Mouse (Mus musculus) kidney, adult 9 months (tissue): Measurements from ENCODE around the gene Rpl36al.
"Not testable (repeated sequence)": the region's sequence is repeated elsewhere in the genome, so short reads cannot be mapped to it uniquely, and the experiment has no call there.

Experiments used
- DNase-seq: peaks from one replicate; pipeline ENCODE4 v3.0.0; 2022

Rpl36al gene

DNA sequence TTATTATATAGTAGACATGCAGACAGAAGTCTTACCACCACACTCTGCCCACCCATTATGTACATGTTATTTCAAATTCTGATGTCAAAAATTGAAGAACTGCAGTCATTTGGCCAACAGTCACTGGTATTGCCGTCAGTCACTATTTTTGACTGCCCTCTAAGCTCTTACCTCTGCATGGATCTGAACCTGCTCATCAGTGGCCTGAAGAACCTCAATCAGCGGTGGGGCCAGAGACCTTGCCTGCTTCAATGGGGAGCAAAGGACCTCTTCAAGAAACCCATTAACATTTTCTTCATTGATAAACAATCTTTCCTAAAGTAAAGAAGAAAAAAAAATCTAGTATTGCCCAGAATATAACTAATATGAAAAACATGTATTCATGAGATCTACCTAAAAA is 8.8 kb upstream of the Rpl36al start:
- DNase-seq = no peak

DNA sequence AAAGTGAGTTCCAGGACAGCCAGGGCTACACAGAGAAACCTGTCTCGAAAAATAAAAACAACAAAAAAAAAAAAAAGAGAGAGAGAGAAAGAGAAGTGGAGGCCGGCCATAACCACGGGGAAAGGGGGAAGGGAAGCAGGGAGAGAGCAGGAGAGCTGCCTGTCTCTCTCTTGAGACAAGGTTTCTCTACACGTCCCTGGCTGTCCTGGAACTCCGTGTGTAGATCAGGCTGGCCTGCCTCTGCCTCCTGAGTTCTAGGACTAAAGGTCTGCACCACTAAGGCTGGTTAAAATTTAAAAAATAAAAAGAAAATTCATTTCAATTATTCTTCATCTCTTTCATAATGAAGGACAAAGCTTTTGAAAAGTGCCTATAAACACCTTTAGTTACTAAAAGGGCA is 7.5 kb upstream of the Rpl36al start:
- no peak for DNase-seq

DNA sequence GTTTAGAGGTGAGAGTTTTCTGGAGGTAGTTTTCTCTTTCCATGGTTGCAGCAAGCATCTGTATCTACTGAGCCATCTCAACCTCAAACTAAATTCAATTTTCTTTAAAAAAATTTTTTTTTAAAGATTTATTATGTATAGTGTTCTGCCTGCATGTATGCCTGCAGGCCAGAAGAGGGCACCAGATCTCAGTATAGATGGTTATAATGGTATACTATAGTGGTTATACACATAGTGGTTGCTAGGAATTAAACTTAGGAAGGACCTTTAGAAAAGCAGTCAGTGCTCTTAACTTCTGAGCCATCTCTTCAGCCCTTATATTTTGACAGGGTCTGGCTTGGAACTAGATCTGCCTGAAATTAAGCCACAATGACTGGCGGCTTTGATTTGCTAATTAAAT is 6.6 kb upstream of the Rpl36al start:
- DNase-seq = no peak

DNA sequence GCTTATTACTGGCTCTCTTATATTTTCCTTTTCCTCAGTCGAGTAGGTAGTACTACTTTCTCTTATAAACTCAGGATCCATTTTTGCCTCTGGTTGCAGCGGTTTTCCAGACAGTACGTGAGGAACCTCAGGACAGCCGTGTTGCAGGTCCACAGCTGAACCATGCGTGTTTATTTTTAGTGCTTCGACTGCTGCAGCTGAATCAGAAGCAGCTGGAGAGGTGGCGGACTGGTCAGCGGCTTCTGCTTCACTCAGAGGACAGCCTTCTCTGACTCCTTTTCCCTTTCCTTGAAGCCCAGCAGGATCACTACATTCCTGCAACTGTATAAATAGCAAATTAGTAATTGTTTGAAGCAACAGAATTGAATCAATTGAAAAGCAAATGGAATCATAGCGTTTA is 6.2 kb upstream of the Rpl36al start:
- DNase-seq = no peak

DNA sequence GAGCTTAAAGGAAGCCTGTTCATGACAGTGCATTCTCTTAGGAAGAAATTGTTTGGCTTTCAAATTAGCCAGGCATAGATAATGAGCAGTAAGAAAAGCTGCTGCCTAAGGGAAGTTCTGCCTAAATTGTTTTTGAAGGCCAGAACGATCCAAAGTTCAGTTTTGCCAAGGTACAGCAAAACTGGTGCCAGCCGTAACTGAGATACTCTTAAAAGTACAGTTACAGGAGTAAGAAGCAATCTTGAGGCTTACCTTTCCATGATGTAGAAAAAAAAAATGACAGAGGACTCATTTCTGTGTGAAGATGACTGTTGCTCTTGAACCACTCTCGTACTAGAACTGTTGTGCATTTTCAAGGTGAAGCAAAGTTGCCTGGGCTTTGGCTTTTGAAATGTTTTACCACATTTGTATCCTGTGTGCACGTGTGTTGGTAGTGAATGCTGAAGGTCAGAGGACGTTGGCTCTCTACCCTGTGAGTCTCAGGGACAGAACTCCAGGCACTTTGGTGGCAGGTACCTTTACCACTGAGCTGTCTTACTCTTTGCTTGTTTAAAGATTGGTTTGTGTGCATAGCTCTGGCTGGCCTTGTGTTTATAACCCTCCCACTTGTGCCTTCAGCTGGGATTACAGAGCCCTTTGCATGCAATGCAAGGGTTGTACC is 3.1 kb upstream of the Rpl36al start:
- DNase-seq = peak; percentile 84

DNA sequence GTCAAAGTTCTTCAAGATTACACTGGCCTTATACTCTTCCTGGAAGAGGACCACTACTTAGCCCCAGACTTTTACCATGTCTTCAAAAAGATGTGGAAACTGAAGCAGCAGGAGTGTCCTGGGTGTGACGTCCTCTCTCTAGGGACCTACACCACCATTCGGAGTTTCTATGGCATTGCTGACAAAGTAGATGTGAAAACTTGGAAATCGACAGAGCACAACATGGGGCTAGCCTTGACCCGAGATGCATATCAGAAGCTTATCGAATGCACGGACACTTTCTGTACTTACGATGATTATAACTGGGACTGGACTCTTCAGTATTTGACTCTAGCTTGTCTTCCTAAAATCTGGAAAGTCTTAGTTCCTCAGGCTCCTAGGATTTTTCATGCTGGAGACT is 1.5 kb upstream of the Rpl36al start:
- peak; percentile 21 for DNase-seq

DNA sequence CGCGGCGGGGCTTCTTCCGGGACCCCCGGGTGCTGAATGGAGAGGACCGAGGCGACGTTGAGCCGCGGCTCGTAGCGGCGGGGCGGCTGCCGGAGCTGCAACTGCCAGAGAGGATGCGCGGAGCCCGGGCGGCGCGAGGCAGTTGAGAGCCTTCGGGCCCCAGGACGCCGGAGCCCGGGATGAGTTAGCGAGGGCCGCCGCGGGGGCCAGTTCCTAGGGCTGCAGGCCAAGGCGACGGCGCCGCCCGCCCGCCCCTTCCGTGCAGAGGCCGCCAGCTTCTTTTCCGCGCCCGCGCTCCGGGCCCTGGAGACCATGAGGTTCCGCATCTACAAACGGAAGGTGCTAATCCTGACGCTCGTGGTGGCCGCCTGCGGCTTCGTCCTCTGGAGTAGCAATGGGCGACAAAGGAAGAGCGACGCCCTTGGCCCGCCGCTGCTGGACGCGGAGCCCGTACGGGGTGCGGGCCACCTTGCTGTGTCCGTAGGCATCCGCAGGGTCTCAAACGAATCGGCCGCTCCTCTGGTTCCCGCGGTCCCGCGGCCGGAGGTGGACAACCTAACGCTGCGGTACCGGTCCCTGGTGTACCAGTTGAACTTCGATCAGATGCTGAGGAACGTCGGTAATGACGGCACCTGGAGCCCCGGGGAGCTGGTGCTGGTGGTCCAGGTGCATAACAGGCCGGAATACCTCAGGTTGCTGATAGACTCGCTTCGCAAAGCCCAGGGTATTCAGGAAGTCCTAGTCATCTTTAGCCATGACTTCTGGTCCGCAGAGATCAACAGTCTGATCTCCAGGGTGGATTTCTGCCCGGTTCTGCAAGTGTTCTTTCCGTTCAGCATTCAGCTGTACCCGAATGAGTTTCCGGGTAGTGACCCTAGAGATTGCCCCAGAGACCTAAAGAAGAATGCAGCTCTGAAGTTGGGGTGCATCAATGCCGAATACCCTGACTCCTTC is 736 bp upstream of the Rpl36al start:
- peak; percentile 57 for DNase-seq

DNA sequence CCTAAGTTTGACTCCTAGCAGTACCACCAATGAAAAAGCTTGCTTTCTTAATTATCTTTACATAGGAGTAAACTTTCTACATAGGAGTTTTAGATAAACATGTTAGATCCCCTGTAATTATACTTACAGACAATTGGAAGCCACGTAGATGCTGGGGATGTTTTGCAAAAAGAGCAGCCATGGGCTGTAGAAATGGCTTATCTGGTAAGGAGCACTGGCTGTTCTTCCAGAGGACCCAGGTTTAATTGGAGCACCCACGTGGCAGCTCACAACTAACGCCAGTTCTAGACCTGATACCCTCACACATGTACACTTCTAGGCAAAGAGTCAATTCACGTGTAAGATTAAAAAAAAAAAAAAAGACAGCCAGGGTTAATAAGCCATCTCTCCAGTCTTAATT is 2.1 kb downstream of the Rpl36al start:
- no peak for DNase-seq

DNA sequence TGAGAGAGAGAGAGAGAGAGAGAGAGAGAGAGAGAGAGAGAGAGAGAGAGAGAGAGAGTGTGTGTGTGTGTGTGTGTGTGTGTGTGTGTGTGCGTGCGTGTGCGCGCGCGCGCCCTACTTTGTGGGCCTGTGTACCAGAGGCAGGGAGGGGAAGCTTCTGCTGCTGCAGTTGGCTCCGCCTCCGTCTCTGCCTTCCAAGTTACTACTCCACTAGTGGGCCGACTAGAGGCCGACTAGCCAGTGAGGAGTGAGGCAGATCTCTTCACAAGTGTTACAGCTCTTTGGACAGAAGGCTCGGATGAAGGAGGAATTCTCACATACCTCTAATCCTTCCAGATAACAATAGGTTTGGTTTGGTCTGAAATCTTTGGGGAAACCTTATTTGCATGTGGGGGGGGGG is 4.5 kb downstream of the Rpl36al start:
- DNase-seq = no peak

DNA sequence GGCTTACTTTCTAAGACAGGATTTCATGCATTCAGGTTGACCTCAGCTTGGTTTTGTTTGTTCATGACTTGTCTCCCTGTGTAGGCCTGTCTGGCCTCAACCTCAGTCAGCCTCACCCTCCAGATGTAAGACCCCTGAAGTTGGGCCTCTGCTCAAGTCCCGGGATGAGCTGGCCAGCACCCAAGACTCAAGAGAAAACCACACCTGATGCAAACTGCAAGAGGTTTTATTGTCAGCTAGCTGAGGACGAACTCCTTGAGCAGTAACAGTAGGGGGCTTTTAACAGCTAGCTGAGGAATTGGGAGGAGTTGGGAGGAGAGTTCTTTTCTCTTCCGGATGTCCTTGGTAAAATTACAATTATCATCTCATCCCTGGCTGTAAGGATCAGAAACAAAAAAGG is 6.4 kb downstream of the Rpl36al start:
- no peak for DNase-seq

DNA sequence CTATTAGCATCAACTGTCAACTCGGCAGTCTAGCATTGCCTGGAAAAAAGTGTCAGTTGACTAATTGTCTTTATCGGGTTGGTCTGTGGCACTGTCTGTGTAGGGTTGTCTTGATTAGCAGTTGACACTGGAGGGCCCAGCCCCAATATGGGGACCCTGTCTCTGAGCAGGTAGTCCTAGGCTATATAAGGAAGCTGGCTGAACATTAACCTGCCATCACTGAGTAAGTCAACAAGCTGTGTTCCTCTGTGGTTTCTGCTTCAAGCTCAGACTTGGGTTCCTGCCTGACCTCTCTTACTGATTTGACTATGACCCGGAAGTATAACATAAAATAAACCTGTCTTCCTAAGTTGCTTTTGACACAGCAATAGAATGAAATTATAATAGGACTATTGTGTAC is 7.9 kb downstream of the Rpl36al start:
- no peak for DNase-seq

DNA sequence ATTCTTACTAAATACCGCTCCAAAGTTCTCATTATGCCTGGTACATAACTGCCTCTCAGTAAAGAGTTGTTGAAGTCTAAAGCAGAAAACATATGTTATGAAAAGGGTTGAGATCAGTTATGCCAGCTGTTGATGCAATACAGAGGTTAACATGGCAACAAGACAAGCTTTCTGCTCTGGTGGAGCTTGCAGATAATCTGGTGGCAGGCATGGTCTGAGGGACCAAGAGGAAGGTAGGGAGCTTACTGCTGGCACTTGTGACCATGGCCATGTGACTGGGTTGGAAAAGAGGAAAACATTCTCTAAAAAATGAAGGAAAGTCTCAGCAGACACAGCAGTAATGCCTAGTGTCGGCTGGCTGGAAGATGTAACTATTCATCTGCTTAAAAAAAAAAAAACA is 12.6 kb downstream of the Rpl36al start:
- DNase-seq = no peak

DNA sequence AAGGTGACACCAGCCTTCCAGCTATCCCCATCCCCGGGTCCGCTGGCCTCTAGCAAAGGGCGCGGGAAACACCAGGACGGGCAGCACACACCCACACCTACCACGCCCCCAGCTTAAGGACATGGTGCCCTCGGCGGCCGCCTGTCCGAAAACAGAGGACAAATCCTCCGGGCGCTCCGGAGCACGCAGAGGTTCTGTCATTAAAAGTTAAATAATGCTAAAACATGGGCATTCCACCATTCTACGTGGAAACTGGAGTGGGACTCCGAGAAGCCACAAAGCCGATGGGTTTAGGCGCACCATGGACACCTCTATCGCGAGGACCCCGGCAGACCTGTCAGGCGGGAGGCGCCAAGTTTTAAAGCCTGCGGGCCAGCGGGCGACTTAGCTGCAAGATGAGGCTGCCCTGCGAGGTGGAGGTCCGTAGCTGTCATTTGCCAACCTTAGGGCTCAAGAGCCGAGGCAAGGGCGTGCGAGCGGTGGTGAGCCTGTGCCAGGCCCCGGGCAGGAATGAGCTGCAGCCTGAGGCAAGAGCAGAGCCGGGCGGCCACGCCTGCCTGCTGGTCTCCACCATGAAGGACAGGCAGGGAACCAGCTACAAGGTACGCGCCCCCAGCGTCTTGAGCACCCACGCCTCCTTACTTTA is 15.3 kb downstream of the Rpl36al start, which contains the start of gene Lrr1:
TSS of gene Lrr1 (plus strand) at position 354 of the 646 bp plus-strand sequence.
- DNase-seq = peak; percentile 94

DNA sequence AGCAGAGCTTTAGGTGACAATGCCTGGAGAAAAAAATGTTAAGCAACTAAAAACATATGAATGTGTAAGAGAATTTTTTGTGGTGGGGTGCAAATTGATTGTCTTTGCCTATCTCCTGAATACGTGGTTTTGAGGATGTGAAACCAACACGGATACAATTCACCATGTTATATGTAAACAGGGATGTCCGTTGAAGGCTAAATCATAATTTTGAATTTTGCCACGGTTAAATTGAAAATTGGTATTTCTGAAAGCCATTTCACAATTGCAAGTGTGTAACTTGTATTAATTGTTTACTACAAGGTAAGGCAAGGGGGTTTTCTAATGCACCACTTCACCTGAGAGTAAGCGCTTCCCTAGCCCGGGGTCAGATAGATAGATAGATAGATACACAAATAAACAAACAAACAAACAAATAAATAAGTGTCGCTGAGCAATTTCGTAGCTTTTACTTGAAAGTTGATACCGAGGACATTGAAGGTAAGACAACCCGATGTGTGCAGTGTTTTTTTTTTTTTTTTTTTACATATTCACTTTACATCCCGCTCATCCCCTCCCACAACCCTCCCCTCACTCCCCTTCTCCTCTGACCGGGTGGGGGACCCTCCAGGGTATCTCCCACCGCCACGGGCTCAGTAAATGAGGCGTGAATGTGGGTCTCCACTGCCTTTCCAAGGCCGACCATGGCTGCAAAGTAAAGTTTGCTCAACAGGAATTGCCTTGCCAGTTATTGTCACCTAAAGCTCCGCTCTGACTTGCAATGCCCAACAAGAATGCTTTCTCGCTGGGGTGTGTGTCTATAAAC is 16.0 kb downstream of the Rpl36al start:
- DNase-seq = no peak

DNA sequence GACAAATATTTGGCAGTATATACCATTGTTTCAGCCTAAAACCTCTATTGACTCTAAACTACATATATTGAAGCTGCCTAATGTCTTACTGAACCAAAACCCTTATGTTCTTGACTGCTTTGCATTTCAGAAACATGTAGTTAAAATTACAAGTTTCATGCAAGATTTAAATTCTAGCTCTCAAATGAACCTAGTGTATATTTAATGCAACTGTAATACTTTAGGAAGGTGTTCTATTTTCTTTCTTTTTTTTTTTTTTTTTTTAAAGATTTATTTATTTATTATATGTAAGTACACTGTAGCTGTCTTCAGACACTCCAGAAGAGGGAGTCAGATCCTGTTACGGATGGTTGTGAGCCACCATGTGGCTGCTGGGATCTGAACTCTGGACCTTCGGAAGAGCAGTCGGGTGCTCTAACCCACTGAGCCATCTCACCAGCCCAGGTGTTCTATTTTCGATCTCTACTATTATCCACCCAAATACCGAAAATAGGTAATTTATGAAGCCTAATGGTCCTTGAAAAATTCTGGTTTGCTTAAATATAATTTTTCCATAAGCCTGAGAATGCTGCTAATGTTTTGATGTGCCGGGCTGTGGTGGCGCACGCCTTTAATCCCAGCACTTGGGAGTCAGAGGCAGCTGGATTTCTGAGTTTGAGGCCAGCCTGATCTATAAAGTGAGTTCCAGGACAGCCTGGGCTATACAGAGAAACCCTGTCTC is 16.9 kb downstream of the Rpl36al start:
- not testable (repeated sequence) for DNase-seq

DNA sequence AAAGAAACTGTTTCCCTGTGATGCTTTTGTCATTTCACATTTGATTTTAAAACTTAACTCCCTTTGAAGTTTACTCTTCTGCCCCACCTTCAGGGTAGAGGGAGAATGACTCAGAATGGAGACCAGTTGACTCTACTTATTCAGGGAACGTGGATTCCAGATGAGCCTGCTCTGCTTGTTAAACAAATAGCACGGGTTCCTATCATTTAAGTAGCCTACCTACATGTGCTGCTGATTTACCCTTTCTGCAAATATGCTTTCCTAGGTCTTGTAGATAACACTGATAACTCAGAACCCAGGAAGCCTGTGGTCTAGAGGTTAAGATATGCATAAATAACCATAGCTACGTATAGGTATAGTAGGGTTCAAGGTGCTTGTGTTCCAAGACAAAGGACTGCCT is 19.0 kb downstream of the Rpl36al start:
- DNase-seq = no peak

DNA sequence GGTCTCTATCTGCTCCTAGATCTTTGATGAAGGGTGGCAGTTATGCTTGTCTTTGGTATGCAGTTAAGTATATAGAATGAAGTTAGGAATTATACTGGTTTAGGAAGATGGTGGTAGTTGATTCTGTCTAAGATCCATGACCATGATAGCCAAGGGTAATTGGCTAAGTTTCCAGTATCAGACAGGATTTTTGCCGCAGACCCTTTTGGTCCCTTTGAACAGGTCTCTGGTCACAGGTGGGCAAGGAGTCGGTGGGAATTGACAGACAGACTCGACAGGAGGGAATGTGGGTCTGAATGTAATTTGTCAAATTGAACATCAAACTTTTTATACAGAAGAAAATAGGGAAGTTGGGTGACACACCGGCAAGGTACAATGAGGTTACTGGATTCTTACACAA is 20.3 kb downstream of the Rpl36al start:
- not testable (repeated sequence) for DNase-seq

DNA sequence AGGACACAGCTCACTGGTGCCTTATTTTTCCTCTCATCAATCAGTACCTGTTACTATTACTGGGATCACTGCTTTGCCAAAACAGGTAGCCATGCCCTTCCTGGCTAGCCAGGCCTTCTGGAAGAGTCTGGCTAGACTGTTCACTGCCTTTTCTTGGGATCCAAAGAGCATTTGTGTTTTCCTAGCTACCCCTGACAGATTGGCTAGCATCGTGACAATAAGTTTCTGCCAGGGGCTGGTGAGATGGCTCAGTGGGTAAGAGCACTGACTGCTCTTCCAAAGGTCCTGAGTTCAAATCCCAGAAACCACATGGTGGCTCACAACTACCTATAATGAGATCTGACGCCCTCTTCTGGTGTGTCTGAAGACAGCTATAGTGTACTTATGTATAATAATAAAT is 23.2 kb downstream of the Rpl36al start:
- not testable (repeated sequence) for DNase-seq

DNA sequence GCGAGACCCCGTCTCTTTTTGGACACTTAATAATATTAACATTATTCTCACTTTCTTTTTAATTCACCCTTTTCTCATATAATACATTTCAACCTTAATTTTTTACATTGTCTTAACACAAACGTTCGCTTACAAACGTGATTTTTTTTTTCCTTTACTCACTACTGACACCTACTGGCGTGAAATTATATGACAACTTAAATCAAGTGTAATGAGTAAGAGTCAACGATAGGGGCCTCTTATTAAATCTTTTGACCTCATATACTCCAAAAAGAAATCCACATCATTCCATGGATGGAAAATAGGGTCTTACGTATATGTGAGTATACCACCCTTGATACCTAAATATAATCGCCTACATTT is 24.3 kb downstream of the Rpl36al start:
- DNase-seq = peak; percentile 75

DNA sequence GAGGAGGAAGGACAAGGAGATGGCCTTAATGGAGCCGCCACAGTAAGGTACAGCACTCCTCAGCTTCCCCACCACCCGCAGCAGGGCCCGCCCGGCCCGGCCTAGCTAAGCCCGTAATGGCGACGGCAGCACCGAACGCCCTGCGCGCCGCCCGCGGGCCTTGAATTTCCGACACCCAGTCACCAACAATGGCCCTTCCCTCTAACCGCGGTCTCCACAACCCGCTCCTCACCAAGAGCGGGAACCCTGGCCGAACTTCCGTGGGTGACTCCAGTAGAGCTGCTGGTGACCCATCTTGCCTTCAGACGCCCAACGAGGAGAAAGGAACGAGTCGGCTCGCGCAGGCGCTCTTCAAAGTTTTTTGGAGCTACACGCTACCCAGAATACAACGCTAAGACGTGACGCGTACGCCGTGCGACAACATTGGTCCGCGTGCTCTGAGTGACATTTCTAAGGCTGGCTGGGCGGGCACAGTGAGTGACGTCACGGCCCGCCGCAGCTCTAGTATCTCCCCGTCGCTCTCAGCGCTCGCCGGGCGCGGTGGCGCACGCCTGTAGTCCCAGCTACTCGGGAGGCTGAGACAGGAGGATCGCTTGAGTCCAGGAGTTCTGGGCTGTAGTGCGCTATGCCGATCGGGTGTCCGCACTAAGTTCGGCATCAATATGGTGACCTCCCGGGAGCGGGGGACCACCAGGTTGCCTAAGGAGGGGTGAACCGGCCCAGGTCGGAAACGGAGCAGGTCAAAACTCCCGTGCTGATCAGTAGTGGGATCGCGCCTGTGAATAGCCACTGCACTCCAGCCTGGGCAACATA is 24.9 kb downstream of the Rpl36al start, which contains the start of gene Rps29:
TSS of gene Rps29 (minus strand) at position 422 of the 813 bp plus-strand sequence.
- DNase-seq = peak; percentile 99

DNA sequence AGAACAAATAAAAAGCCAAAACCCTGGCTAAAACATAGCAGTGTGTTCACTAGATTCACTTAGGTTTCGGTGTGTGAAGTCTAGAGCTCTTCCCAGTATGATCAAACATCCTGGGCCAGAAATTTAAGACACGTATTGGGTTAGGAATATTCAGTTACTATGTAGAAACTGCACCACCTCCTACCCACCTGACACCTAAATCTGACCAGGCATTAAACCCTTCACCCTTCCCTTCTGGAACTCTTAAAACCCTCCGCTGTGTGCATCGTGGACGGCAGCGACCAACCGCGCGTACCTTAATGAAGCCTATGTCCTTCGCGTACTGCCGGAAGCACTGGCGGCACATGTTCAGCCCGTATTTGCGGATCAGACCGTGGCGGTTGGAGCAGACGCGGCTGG is 25.5 kb downstream of the Rpl36al start:
- no peak for DNase-seq
